Mouse (Mus musculus) ES-E14 (cell line): Measurements from ENCODE around the gene Bach2.

Experiments
- HCFC1 ChIP-seq: IDR thresholded peaks from 2 replicates; pipeline ENCODE4 v1.6.1; 2012; ENCODE audit warnings: low read length, inconsistent platforms, borderline replicate concordance; ENCODE audit not compliant: insufficient read depth
- MAFK ChIP-seq: IDR thresholded peaks from 2 replicates; pipeline ENCODE4 v1.6.1; 2014; ENCODE audit warnings: mild to moderate bottlenecking, low read depth, low read length, inconsistent platforms; ENCODE audit not compliant: insufficient read depth
- ZNF384 ChIP-seq: IDR thresholded peaks from 2 replicates; pipeline ENCODE4 v1.6.1; 2012; ENCODE audit warnings: low read depth, low read length, inconsistent platforms

DNA sequence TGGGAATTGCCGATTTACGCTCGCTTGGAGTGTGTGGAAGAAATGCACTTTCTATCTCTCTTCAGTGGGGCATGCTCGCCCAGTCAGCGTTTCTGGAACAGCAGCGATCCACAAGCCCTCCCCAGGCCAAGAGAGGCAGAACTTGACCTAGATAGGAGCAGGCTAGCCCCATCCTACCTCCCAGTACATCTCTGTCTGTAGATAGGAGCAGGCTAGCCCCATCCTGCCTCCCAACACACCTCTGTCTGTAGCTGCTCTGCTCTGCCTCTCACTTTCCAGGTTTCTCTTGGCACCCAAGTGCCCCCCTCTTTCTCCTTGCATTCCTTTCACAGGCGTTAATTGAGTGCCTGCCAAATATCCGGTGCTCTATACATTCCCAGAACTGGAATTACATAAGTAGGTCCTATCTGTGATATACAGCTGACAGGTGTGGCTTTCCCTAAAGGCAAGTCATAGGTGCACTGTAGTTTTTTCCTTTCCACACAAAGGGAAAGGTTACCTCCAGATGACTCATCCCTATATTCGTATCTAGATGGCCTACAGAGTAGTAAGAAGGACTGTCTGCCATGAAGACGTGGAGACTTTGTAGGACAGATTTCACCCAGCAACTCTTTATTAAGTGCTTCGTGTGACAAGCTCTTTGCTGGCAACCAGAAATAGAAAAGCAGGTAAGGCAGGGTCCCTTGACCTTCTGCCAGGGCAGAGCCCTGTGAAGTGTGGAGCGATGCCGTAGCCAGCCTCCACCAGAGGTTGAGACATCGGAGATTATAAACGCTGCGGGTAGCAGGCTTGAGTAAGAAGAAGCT, 137.3 kb downstream of the Bach2 start:
- TF ChIP-seq MAFK: no peak
- no peak for TF ChIP-seq HCFC1
- no peak for TF ChIP-seq ZNF384
